Mouse (Mus musculus): Measurements from ENCODE around the gene Med29. TPM values are rescaled to one million over a fixed set of nuclear protein-coding genes. Genes with fewer than 3 reads are reported as not detected.
A peak's percentile ranks its signal among the peaks of the same experiment; 100 is the strongest.

Gene Med29
- total RNA-seq, 1 experiment, result 50.8 TPM

GRCm38 (mm10) chr7:28383606-28384005 lies 8.9 kb downstream of the Med29 start:
- H3K4me1 ChIP-seq (ENCODE audit: control insufficient read depth in 2 of 2, insufficient read depth in 2 of 2, low read length in 2 of 2, poor library complexity in 1 of 2), result peaks cover 15 to 23% of the 10 kb centered on the region in 2 experiments; a peak in 3 of 4 replicates
- TF ChIP-seq MAFK (IDR thresholded peaks at IDR 0.05; ENCODE audit: insufficient read depth, low read depth, low read length) (no peak), ZNF384 (IDR thresholded peaks at IDR 0.05; ENCODE audit: low read depth, low read length) (no peak), ZC3H11A (IDR thresholded peaks at IDR 0.05; ENCODE audit: borderline replicate concordance, low read depth, low read length) (no peak), HCFC1 (IDR thresholded peaks at IDR 0.05; ENCODE audit: borderline replicate concordance, insufficient read depth, low read length) (no peak), CHD2 (IDR thresholded peaks at IDR 0.05; ENCODE audit: low read depth, low read length) (no peak)
- DNase-seq (ENCODE audit: low read depth, low spot score), result no peak
- no peak overlapping the region for H3K27ac ChIP-seq (ENCODE audit: insufficient read depth, low read depth, low read length, poor library complexity, severe bottlenecking)
- no peak overlapping the region for H3K4me3 ChIP-seq (ENCODE audit: insufficient read depth in 1 of 2, low read depth in 1 of 2, low read length in 2 of 2, poor library complexity in 1 of 2, severe bottlenecking in 1 of 2)
- H3K9ac ChIP-seq (ENCODE audit: insufficient read depth, low read depth, low read length, poor library complexity, severe bottlenecking), result no peak overlapping the region
- in situ Hi-C loops (cut with MboI; ENCODE audit: low sequenced_read_pairs in 2 of 2, unreplicated experiment in 2 of 2), result no loop called here
- no peaks in the 10 kb centered on the region for H3K9me3 ChIP-seq (ENCODE audit: control insufficient read depth, insufficient read depth, low read depth, low read length)
- H3K36me3 ChIP-seq (ENCODE audit: control insufficient read depth, insufficient read depth, low read length, poor library complexity, severe bottlenecking), result peaks cover 4% of the 10 kb centered on the region; the same call in 1 of the 2 replicates

GRCm38 (mm10) chr7:28382981-28383396 lies 9.5 kb downstream of the Med29 start:
- peaks cover 4% of the 10 kb centered on the region; the same call in 1 of the 2 replicates for H3K36me3 ChIP-seq (ENCODE audit: control insufficient read depth, insufficient read depth, low read length, poor library complexity, severe bottlenecking)
- H3K4me3 ChIP-seq (ENCODE audit: insufficient read depth in 1 of 2, low read depth in 1 of 2, low read length in 2 of 2, poor library complexity in 1 of 2, severe bottlenecking in 1 of 2), result peak overlapping the region in 1 of 2 experiments; percentile 23; a peak in 1 of 4 replicates
- peaks cover 15 to 23% of the 10 kb centered on the region in 2 experiments; a peak in 3 of 4 replicates for H3K4me1 ChIP-seq (ENCODE audit: control insufficient read depth in 2 of 2, insufficient read depth in 2 of 2, low read length in 2 of 2, poor library complexity in 1 of 2)
- no peak overlapping the region for H3K27ac ChIP-seq (ENCODE audit: insufficient read depth, low read depth, low read length, poor library complexity, severe bottlenecking)
- in situ Hi-C loops (cut with MboI; ENCODE audit: low sequenced_read_pairs in 2 of 2, unreplicated experiment in 2 of 2), result no loop called here
- TF ChIP-seq ZNF384 (IDR thresholded peaks at IDR 0.05; ENCODE audit: low read depth, low read length) (no peak), ZC3H11A (IDR thresholded peaks at IDR 0.05; ENCODE audit: borderline replicate concordance, low read depth, low read length) (no peak), CHD2 (IDR thresholded peaks at IDR 0.05; ENCODE audit: low read depth, low read length) (no peak), HCFC1 (IDR thresholded peaks at IDR 0.05; ENCODE audit: borderline replicate concordance, insufficient read depth, low read length) (no peak), MAFK (IDR thresholded peaks at IDR 0.05; ENCODE audit: insufficient read depth, low read depth, low read length) (no peak)
- H3K9me3 ChIP-seq (ENCODE audit: control insufficient read depth, insufficient read depth, low read depth, low read length), result no peaks in the 10 kb centered on the region
- no peak for DNase-seq (ENCODE audit: low read depth, low spot score)
- no peak overlapping the region for H3K9ac ChIP-seq (ENCODE audit: insufficient read depth, low read depth, low read length, poor library complexity, severe bottlenecking)

- Histone ChIP-seq H3K4me1 (ENCODE audit: control insufficient read depth in 2 of 2, insufficient read depth in 2 of 2, low read length in 2 of 2, poor library complexity in 1 of 2) (peaks cover 15 to 24% of the 10 kb centered on the region in 2 experiments; a peak in 3 of 4 replicates), H3K4me3 (ENCODE audit: insufficient read depth in 1 of 2, low read depth in 1 of 2, low read length in 2 of 2, poor library complexity in 1 of 2, severe bottlenecking in 1 of 2) (peak overlapping the region; percentile 61 to 68; a peak in 3 of 4 replicates), H3K9ac (ENCODE audit: insufficient read depth, low read depth, low read length, poor library complexity, severe bottlenecking) (peak overlapping the region; percentile 84; the same call in 1 of the 2 replicates), H3K9me3 (ENCODE audit: control insufficient read depth, insufficient read depth, low read depth, low read length) (no peaks in the 10 kb centered on the region), H3K27ac (ENCODE audit: insufficient read depth, low read depth, low read length, poor library complexity, severe bottlenecking) (peak overlapping the region; percentile 95; the same call in 1 of the 2 replicates), H3K36me3 (ENCODE audit: control insufficient read depth, insufficient read depth, low read length, poor library complexity, severe bottlenecking) (peaks cover 9% of the 10 kb centered on the region)
- in situ Hi-C loops (cut with MboI; ENCODE audit: low sequenced_read_pairs in 2 of 2, unreplicated experiment in 2 of 2), result no loop called here
- TF ChIP-seq CHD2 (IDR thresholded peaks at IDR 0.05; ENCODE audit: low read depth, low read length), result no peak
- TF ChIP-seq ZNF384 (IDR thresholded peaks at IDR 0.05; ENCODE audit: low read depth, low read length), result no peak
- TF ChIP-seq ZC3H11A (IDR thresholded peaks at IDR 0.05; ENCODE audit: borderline replicate concordance, low read depth, low read length), result no peak
- no peak for TF ChIP-seq HCFC1 (IDR thresholded peaks at IDR 0.05; ENCODE audit: borderline replicate concordance, insufficient read depth, low read length)
- TF ChIP-seq MAFK (IDR thresholded peaks at IDR 0.05; ENCODE audit: insufficient read depth, low read depth, low read length), result no peak
- no peak for DNase-seq (ENCODE audit: low read depth, low spot score)
These were observed 10.1 kb downstream of the Med29 start for GRCm38 (mm10) chr7:28382347-28382951.

- peak overlapping the region; percentile 84 for H3K9ac ChIP-seq (ENCODE audit: insufficient read depth, low read depth, low read length, poor library complexity, severe bottlenecking)
- in situ Hi-C loops (cut with MboI; ENCODE audit: low sequenced_read_pairs in 2 of 2, unreplicated experiment in 2 of 2), result no loop called here
- H3K36me3 ChIP-seq (ENCODE audit: control insufficient read depth, insufficient read depth, low read length, poor library complexity, severe bottlenecking), result peaks cover 12% of the 10 kb centered on the region
- peaks cover 15 to 27% of the 10 kb centered on the region in 2 experiments; a peak in 3 of 4 replicates for H3K4me1 ChIP-seq (ENCODE audit: control insufficient read depth in 2 of 2, insufficient read depth in 2 of 2, low read length in 2 of 2, poor library complexity in 1 of 2)
- peak overlapping the region; percentile 61 to 68 for H3K4me3 ChIP-seq (ENCODE audit: insufficient read depth in 1 of 2, low read depth in 1 of 2, low read length in 2 of 2, poor library complexity in 1 of 2, severe bottlenecking in 1 of 2)
- peak overlapping the region; percentile 95 for H3K27ac ChIP-seq (ENCODE audit: insufficient read depth, low read depth, low read length, poor library complexity, severe bottlenecking)
- TF ChIP-seq MAFK (IDR thresholded peaks at IDR 0.05; ENCODE audit: insufficient read depth, low read depth, low read length) (no peak), CHD2 (IDR thresholded peaks at IDR 0.05; ENCODE audit: low read depth, low read length) (no peak)
- no peaks in the 10 kb centered on the region for H3K9me3 ChIP-seq (ENCODE audit: control insufficient read depth, insufficient read depth, low read depth, low read length)
- peak; percentile 34 for DNase-seq (ENCODE audit: low read depth, low spot score)
These were observed 10.6 kb downstream of the Med29 start for GRCm38 (mm10) chr7:28381938-28382337.

Data from ES-E14 (cell line).